Mouse (Mus musculus) thymus, postnatal 10 days (tissue): Measurements from ENCODE around the gene Rgl2.
"Not testable (repeated sequence)": the region's sequence is repeated elsewhere in the genome, so short reads cannot be mapped to it uniquely, and the experiment has no call there.

Experiments
- DNase-seq, 2 experiments: peaks; one replicate each; pipeline ENCODE4 v3.0.0; 2021; ENCODE audit warnings: low spot score in 2 of 2

Gene Rgl2

GRCm38 (mm10) chr17:33929371-33930279 is at the start of gene Rgl2:
TSS of gene Rgl2 (plus strand) at chr17:33929543.
- DNase-seq = peak; percentile 94 to 97

DNA sequence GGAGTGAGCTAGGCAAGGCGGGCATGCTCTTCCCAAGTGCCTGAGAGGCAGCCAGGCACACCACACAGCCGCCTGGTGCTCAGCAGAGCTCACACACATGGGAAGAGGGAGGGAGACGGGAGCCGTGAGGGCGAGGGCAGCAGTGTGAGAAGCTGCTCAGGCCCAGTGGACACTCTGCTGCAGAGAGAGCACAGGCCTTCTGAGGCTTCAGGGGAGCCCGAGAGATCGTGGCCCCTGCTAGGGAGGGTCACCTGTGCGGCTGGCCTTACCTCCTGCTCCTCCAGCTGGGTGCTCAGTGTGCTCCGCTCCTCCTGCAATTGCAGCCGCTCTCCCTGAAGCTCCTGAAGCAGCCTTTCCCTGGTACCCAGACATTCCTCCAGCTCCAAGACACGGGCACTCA is 45.0 kb upstream of the Rgl2 start:
- DNase-seq = not testable (repeated sequence)

DNA sequence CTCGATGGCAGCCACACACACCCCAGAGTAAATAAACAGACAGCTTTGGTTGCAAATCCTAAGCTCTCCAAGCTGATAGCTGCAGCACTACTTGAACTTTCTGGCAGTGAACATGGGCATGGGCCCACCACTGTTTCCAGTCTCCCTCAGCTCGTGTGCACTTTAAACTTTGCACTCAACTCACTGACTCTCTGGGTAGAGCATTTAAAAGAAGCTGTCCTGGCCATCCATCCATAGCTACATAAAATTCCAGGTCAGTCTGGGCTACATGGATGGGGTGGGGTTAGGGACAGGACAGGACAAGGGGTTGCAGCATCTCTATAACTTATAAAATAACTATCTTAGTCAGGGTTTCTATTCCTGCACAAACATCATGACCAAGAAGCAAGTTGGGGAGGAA is 41.5 kb upstream of the Rgl2 start:
- DNase-seq = not testable (repeated sequence)

GRCm38 (mm10) chr17:33888230-33888629 is 41.1 kb upstream of the Rgl2 start:
- DNase-seq = not testable (repeated sequence)

- DNase-seq = not testable (repeated sequence)
Observed at GRCm38 (mm10) chr17:33889941-33890532, 39.3 kb upstream of the Rgl2 start.

GRCm38 (mm10) chr17:33890533-33891059 is 38.7 kb upstream of the Rgl2 start, which contains the start of gene Kifc1:
TSS of gene Kifc1 (minus strand) at chr17:33890661.
- DNase-seq = peak; percentile 99

GRCm38 (mm10) chr17:33891357-33891756 is 38.0 kb upstream of the Rgl2 start:
- no peak for DNase-seq

DNA sequence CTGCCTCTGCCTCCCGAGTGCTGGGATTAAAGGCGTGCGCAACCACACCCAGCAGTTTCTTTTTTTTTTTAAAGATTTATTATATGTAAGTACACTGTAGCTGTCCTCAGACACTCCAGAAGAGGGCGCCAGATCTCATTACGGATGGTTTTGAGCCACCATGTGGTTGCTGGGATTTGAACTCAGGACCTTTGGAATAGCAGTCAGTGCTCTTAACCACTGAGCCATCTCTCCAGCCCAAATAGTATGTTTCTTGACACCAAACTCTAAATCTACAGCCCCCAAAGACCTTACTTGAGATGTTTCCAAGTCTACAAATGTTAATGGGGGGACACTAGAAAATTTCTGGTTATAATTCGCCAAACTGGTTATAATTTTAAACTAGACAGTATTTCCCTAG is 37.5 kb upstream of the Rgl2 start:
- DNase-seq = not testable (repeated sequence)

- DNase-seq = no peak
Observed at GRCm38 (mm10) chr17:33892429-33892828, 36.9 kb upstream of the Rgl2 start.

GRCm38 (mm10) chr17:33893011-33893410 is 36.3 kb upstream of the Rgl2 start:
- DNase-seq = not testable (repeated sequence)

GRCm38 (mm10) chr17:33897114-33897794 is 32.1 kb upstream of the Rgl2 start:
- DNase-seq = no peak

DNA sequence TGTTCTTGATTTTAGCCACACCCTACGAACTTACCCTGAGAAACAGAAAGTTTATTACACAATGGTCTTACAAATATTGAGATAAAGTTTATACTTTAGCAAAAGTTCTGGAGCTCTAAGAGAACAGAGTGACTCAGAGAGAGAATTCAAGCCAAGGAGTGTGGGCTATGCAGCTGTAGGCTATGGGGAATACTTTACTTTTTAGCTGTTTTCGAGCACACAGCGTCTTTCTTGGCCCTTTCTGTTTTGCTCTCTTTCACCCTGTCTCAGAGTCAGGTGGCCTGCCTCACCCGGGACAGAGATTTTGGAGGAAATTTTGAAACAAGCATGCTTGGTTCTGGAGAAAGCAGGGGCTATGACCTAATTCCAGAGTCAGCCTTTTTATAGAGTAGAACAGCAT is 31.1 kb upstream of the Rgl2 start:
- DNase-seq = not testable (repeated sequence)

- DNase-seq = no peak
Observed at GRCm38 (mm10) chr17:33899642-33900041, 29.7 kb upstream of the Rgl2 start.

- no peak for DNase-seq
Observed at GRCm38 (mm10) chr17:33900281-33900988, 28.9 kb upstream of the Rgl2 start.

GRCm38 (mm10) chr17:33900989-33901314 is 28.4 kb upstream of the Rgl2 start:
- no peak for DNase-seq

- DNase-seq = no peak
Observed at GRCm38 (mm10) chr17:33901653-33902052, 27.7 kb upstream of the Rgl2 start.

GRCm38 (mm10) chr17:33902079-33902478 is 27.3 kb upstream of the Rgl2 start:
- DNase-seq = no peak

- no peak for DNase-seq
Observed at GRCm38 (mm10) chr17:33902491-33902890, 26.9 kb upstream of the Rgl2 start.

- not testable (repeated sequence) for DNase-seq
Observed at GRCm38 (mm10) chr17:33903911-33904651, 25.3 kb upstream of the Rgl2 start.

- not testable (repeated sequence) for DNase-seq
Observed at GRCm38 (mm10) chr17:33904835-33905234, 24.5 kb upstream of the Rgl2 start, which contains the start of gene Platr17. TSS of gene Platr17 (plus strand) at chr17:33905135.
